Mouse (Mus musculus) erythroblast, embryonic 14.5 days (primary cell): ENCODE results near the gene Pot1a.

ENCODE experiments used
- GATA1 ChIP-seq: IDR thresholded peaks from 2 replicates; pipeline ENCODE4 v1.6.1; 2012; ENCODE audit warnings: low read length, inconsistent platforms, mixed read lengths
- TAL1 ChIP-seq: IDR thresholded peaks from 3 replicates; pipeline ENCODE4 v1.6.1; 2012; ENCODE audit warnings: low read length, inconsistent platforms, mixed read lengths

DNA sequence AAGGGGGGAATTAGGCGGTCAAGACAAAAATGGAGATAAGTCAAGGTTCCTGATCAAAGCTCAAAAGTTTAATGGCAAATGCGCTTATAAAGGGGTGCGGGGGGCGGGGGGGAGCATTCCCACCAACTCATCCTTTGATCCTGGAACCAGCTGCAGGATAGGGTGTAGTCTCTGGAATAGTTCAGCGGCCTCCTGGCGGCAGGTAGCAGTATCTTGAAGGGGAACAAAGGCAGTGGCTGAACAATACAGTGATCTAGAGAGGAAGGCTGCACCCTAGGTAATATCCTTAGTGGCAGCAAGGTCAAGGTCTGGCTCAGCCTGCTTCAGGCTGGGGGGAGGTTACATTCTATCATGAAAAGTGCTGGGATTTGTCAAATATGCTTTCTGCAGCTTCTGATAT is 7.8 kb downstream of the Pot1a start:
- TF ChIP-seq GATA1 (no peak), TAL1 (no peak)
